Mouse (Mus musculus): Measurements from ENCODE around the gene Kctd6. TPM values are rescaled to one million over a fixed set of nuclear protein-coding genes. Genes with fewer than 3 reads are reported as not detected.
A peak's percentile ranks its signal among the peaks of the same experiment; 100 is the strongest.
"Not testable (repeated sequence)": the region's sequence is repeated elsewhere in the genome, so short reads cannot be mapped to it uniquely, and the experiment has no call there.

The Kctd6 gene
- 15.5 and 17.8 TPM in 2 replicates for polyA plus RNA-seq (2014; fragmentation: Nextera tagmentation; extraction: Ambion mirVana)

GRCm38 (mm10) chr14:8213803-8214224, at the start of gene Kctd6:
TSS of gene Kctd6 (plus strand) at chr14:8214140.
- DNase-seq (ENCODE audit: low spot score), result peak; percentile 98
- Histone ChIP-seq H3K36me3 (ENCODE audit: control insufficient read depth, insufficient read depth, low read length) (no peaks in the 10 kb centered on the region), H3K4me3 (ENCODE audit: low read depth, low read length) (peak within 1 kb of the TSS; percentile 73), H3K4me1 (ENCODE audit: control insufficient read depth, insufficient read depth, low read length) (peaks cover 12% of the 10 kb centered on the region), H3K9me3 (ENCODE audit: control insufficient read depth, low read length) (no peaks in the 10 kb centered on the region), H3K9ac (ENCODE audit: low read length) (peak within 1 kb of the TSS; percentile 87), H3K27ac (ENCODE audit: low read depth, low read length) (peak within 1 kb of the TSS; percentile 87), H3K4me2 (ENCODE audit: low read depth) (peak within 1 kb of the TSS; percentile 69), H3K27me3 (ENCODE audit: control insufficient read depth, insufficient read depth, low read length) (peaks cover 8% of the 10 kb centered on the region; the same call in 1 of the 2 replicates)
- ATAC-seq (ENCODE audit: insufficient read depth, low FRiP score, low TSS enrichment), result peak; percentile 97
- WGBS, result under 1% methylated on average over 22 of the region's 49 CpGs

- H3K9ac ChIP-seq (ENCODE audit: low read length), result no peak overlapping the region
- H3K4me1 ChIP-seq (ENCODE audit: control insufficient read depth, insufficient read depth, low read length), result no peaks in the 10 kb centered on the region
- H3K4me3 ChIP-seq (ENCODE audit: low read depth, low read length), result no peak overlapping the region
- no peaks in the 10 kb centered on the region for H3K27me3 ChIP-seq (ENCODE audit: control insufficient read depth, insufficient read depth, low read length)
- peaks cover 14% of the 10 kb centered on the region for H3K36me3 ChIP-seq (ENCODE audit: control insufficient read depth, insufficient read depth, low read length)
- ATAC-seq (ENCODE audit: insufficient read depth, low FRiP score, low TSS enrichment) (no peak), DNase-seq (ENCODE audit: low spot score) (no peak)
- no peak overlapping the region for H3K27ac ChIP-seq (ENCODE audit: low read depth, low read length)
- H3K4me2 ChIP-seq (ENCODE audit: low read depth), result no peak overlapping the region
- WGBS, result 90% methylated on average over 7 of the region's 7 CpGs
- H3K9me3 ChIP-seq (ENCODE audit: control insufficient read depth, low read length), result no peaks in the 10 kb centered on the region
Observed at GRCm38 (mm10) chr14:8164463-8164862, 49.5 kb upstream of the Kctd6 start.

- ATAC-seq (ENCODE audit: insufficient read depth, low FRiP score, low TSS enrichment) (peak; percentile 100), DNase-seq (ENCODE audit: low spot score) (peak; percentile 99)
- Histone ChIP-seq H3K4me1 (ENCODE audit: control insufficient read depth, insufficient read depth, low read length) (peaks cover 10% of the 10 kb centered on the region), H3K27me3 (ENCODE audit: control insufficient read depth, insufficient read depth, low read length) (no peaks in the 10 kb centered on the region), H3K36me3 (ENCODE audit: control insufficient read depth, insufficient read depth, low read length) (peaks cover 9% of the 10 kb centered on the region), H3K4me2 (ENCODE audit: low read depth) (peak within 1 kb of the TSS; percentile 73), H3K4me3 (ENCODE audit: low read depth, low read length) (peak within 1 kb of the TSS; percentile 95), H3K9ac (ENCODE audit: low read length) (peak within 1 kb of the TSS; percentile 89), H3K9me3 (ENCODE audit: control insufficient read depth, low read length) (no peaks in the 10 kb centered on the region), H3K27ac (ENCODE audit: low read depth, low read length) (peak within 1 kb of the TSS; percentile 73; the same call in 1 of the 2 replicates)
- WGBS, result under 1% methylated on average over 54 of the region's 64 CpGs
Observed at GRCm38 (mm10) chr14:8172507-8173410, 41.2 kb upstream of the Kctd6 start, which contains the start of gene Pdhb. TSS of gene Pdhb (minus strand) at chr14:8173025.

GRCm38 (mm10) chr14:8173542-8174250, 40.2 kb upstream of the Kctd6 start:
- WGBS, result 26% methylated on average over 5 of the region's 7 CpGs
- ATAC-seq (ENCODE audit: insufficient read depth, low FRiP score, low TSS enrichment), result 0 out of 2 replicates have a peak, but pooled peaks have one; percentile 2
- not testable (repeated sequence) for H3K27me3 ChIP-seq (ENCODE audit: control insufficient read depth, insufficient read depth, low read length); DNase-seq (ENCODE audit: low spot score); H3K4me1 ChIP-seq (ENCODE audit: control insufficient read depth, insufficient read depth, low read length); H3K9me3 ChIP-seq (ENCODE audit: control insufficient read depth, low read length); H3K36me3 ChIP-seq (ENCODE audit: control insufficient read depth, insufficient read depth, low read length)
- H3K27ac ChIP-seq (ENCODE audit: low read depth, low read length), result peak overlapping the region; percentile 56; the same call in 1 of the 2 replicates
- H3K4me2 ChIP-seq (ENCODE audit: low read depth), result peak overlapping the region; percentile 73
- H3K4me3 ChIP-seq (ENCODE audit: low read depth, low read length), result peak overlapping the region; percentile 95
- peak overlapping the region; percentile 22; the same call in 1 of the 2 replicates for H3K9ac ChIP-seq (ENCODE audit: low read length)

GRCm38 (mm10) chr14:8174634-8175033, 39.3 kb upstream of the Kctd6 start:
- no peak for DNase-seq (ENCODE audit: low spot score)
- Histone ChIP-seq H3K4me3 (ENCODE audit: low read depth, low read length) (no peak overlapping the region), H3K36me3 (ENCODE audit: control insufficient read depth, insufficient read depth, low read length) (no peaks in the 10 kb centered on the region), H3K9ac (ENCODE audit: low read length) (no peak overlapping the region), H3K27ac (ENCODE audit: low read depth, low read length) (no peak overlapping the region), H3K4me1 (ENCODE audit: control insufficient read depth, insufficient read depth, low read length) (peaks cover 10% of the 10 kb centered on the region), H3K9me3 (ENCODE audit: control insufficient read depth, low read length) (no peaks in the 10 kb centered on the region), H3K4me2 (ENCODE audit: low read depth) (no peak overlapping the region), H3K27me3 (ENCODE audit: control insufficient read depth, insufficient read depth, low read length) (no peaks in the 10 kb centered on the region)
- ATAC-seq (ENCODE audit: insufficient read depth, low FRiP score, low TSS enrichment), result no peak
- 83% methylated on average over 5 of the region's 5 CpGs for WGBS

- Histone ChIP-seq H3K36me3 (ENCODE audit: control insufficient read depth, insufficient read depth, low read length) (no peaks in the 10 kb centered on the region), H3K4me1 (ENCODE audit: control insufficient read depth, insufficient read depth, low read length) (peaks cover 10% of the 10 kb centered on the region), H3K9me3 (ENCODE audit: control insufficient read depth, low read length) (no peaks in the 10 kb centered on the region), H3K9ac (ENCODE audit: low read length) (no peak overlapping the region), H3K27ac (ENCODE audit: low read depth, low read length) (no peak overlapping the region), H3K27me3 (ENCODE audit: control insufficient read depth, insufficient read depth, low read length) (no peaks in the 10 kb centered on the region), H3K4me2 (ENCODE audit: low read depth) (no peak overlapping the region), H3K4me3 (ENCODE audit: low read depth, low read length) (no peak overlapping the region)
- DNase-seq (ENCODE audit: low spot score) (peak; percentile 27), ATAC-seq (ENCODE audit: insufficient read depth, low FRiP score, low TSS enrichment) (no peak)
- 51% methylated on average over 5 of the region's 5 CpGs for WGBS
Observed at GRCm38 (mm10) chr14:8176251-8176650, 37.7 kb upstream of the Kctd6 start.

- WGBS, result 69% methylated on average over 4 of the region's 4 CpGs
- H3K27ac ChIP-seq (ENCODE audit: low read depth, low read length), result no peak overlapping the region
- DNase-seq (ENCODE audit: low spot score) (no peak), ATAC-seq (ENCODE audit: insufficient read depth, low FRiP score, low TSS enrichment) (no peak)
- H3K27me3 ChIP-seq (ENCODE audit: control insufficient read depth, insufficient read depth, low read length), result no peaks in the 10 kb centered on the region
- H3K36me3 ChIP-seq (ENCODE audit: control insufficient read depth, insufficient read depth, low read length), result no peaks in the 10 kb centered on the region
- H3K4me2 ChIP-seq (ENCODE audit: low read depth), result no peak overlapping the region
- H3K9me3 ChIP-seq (ENCODE audit: control insufficient read depth, low read length), result no peaks in the 10 kb centered on the region
- H3K4me1 ChIP-seq (ENCODE audit: control insufficient read depth, insufficient read depth, low read length), result no peaks in the 10 kb centered on the region
- H3K9ac ChIP-seq (ENCODE audit: low read length), result no peak overlapping the region
- H3K4me3 ChIP-seq (ENCODE audit: low read depth, low read length), result no peak overlapping the region
Observed at GRCm38 (mm10) chr14:8180371-8181035, 33.4 kb upstream of the Kctd6 start.

- Histone ChIP-seq H3K4me1 (ENCODE audit: control insufficient read depth, insufficient read depth, low read length) (no peaks in the 10 kb centered on the region), H3K4me3 (ENCODE audit: low read depth, low read length) (no peak overlapping the region), H3K4me2 (ENCODE audit: low read depth) (no peak overlapping the region), H3K27me3 (ENCODE audit: control insufficient read depth, insufficient read depth, low read length) (no peaks in the 10 kb centered on the region), H3K36me3 (ENCODE audit: control insufficient read depth, insufficient read depth, low read length) (no peaks in the 10 kb centered on the region), H3K9me3 (ENCODE audit: control insufficient read depth, low read length) (no peaks in the 10 kb centered on the region), H3K27ac (ENCODE audit: low read depth, low read length) (no peak overlapping the region), H3K9ac (ENCODE audit: low read length) (no peak overlapping the region)
- WGBS, result 65% methylated on average over 3 of the region's 3 CpGs
- ATAC-seq (ENCODE audit: insufficient read depth, low FRiP score, low TSS enrichment) (no peak), DNase-seq (ENCODE audit: low spot score) (no peak)
Observed at GRCm38 (mm10) chr14:8183330-8183729, 30.6 kb upstream of the Kctd6 start.

Measured in neural tube, embryonic 11.5 days (tissue).